Mouse (Mus musculus) CD4-positive, CD25-positive, alpha-beta regulatory T cell, adult 4 months (primary cell): ENCODE data around the gene Nav2. TPM values are rescaled to one million over a fixed set of nuclear protein-coding genes. Genes with fewer than 3 reads are reported as not detected.
A peak's percentile ranks its signal among the peaks of the same experiment; 100 is the strongest.

Experiments
- ATAC-seq: one replicate; pipeline ENCODE4 v1.8.0; 2017
- polyA plus RNA-seq, 2 experiments: library from polyadenylated mRNA; unstranded; fragments of 100-300 nt; shearing (Covaris generic); gene quantifications; one replicate each; pipeline ENCODE4 v1.2.1; 2017

Nav2 gene
- polyA plus RNA-seq, 2 experiments from 2014 or later: 30.6 to 45.1 TPM

DNA sequence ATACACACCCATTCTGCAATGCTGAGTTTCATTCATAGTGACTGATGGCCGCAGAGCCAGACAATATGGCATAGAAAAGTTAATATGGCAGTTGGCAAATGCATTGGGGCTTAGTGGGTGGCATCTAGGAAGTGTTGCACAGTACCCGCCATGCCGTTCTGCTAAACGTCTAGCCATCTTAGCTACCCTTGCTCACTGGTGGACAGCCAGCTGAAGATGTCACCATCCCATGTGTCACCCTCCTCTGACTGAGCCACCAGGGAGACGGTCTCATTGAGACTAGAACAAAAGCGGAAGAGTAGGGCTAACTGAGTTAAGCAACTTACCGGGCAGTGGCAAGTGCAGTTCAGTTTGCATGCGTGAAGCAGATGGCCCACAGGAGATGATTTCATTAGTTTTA, 428.2 kb downstream of the Nav2 start:
- ATAC-seq: no peak

DNA sequence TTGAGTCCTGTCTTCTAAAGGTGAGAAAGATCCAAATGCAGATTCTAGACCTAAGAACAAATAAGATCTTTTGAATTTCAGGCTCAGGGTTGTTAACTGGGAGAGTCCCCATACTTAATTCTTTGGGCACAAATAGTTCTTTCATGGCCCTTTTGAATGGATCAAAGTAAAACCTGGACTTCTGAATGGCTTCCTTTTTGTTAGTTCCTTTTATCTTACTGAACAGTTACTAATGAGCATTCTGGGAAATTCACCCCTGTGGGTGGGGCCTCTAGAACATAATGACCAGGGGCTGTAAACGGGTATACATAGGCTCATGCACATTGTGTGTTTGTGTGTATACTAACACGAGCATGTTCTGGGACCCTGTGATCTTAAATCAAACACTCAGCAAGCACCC, 429.2 kb downstream of the Nav2 start:
- ATAC-seq: no peak

DNA sequence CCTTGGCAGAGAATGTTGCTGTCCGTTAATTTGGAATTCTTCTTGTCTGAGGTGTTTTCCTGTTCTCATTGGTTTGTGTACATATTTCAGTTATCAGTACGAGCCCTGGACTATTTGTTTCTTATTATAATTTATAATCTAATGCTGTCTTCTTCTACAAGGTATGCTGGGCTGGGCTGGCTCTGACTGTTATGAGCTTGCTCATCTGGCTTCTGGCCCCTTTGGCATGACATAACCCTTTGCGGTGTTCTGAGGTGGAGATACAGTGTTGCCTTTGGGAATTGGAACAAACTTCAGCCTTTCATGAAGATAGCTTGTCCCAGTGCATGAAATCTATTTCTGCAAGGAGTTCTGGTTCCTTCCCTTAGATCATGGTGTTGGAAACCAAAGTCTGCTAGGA, 431.4 kb downstream of the Nav2 start:
- ATAC-seq: no peak

DNA sequence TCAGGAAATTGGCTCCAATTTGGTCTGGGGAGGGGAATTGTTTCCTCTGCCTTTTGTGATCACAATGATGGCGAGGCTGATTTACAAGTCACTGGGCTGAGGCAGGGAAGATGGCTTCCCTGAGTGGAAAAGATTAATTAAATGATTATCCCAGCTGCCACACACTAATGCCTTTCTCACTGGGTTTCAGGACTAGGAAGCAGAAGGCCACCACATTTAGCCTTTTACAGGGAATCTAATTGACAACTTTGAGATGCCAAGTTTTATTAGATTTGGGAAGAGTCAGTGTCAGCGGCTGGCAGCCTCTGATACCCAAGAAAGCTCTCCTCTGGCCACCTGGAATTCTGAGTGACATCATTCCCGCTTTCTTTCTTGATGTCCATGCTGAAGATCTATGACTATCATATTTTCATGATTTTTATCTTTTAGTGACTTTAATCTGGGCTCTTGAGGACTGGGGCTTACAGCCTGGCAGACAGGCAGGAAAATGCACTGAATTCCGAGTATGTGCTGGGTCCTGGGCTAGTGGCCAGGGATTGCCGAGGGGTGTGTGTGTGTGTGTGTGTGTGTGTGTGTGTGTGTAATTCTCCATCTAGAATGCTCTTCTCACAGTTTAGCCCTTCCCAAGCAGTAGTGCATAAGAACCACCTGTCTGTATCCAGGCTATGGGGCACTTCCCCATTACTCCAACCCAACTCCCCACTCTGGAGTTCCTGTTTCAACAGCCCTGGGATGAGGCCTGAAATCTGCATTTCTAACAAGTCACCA, 432.8 kb downstream of the Nav2 start:
- no peak for ATAC-seq

GRCm38 (mm10) chr7:49341919-49342529, 433.5 kb downstream of the Nav2 start:
- no peak for ATAC-seq

DNA sequence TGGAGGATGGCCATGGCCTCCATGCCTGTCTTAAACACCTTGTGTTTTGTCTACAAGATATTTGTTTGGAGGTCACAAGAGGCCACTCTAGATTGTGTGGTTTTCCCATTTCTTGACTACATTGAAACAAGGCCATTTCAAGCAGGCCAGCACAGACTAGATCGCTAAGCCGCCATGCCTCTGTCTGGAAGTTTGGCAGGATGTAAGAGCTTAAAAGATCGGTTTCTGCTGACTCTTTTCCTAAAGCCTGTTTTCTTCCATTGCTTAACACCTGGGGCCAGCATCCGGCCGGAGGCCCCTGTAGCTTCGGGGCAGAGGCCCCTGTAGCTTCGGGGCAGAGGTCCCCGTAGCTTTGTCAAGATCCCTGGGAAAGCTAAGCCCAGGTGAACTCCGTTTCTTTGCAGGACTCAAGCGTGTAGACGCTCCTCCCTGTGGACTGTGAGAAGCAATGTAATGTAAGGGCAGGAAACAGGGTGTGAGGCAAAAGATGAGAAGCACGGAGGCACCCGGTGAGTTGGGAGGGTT, 434.1 kb downstream of the Nav2 start:
- no peak for ATAC-seq

GRCm38 (mm10) chr7:49343081-49343600, 434.6 kb downstream of the Nav2 start:
- ATAC-seq: no peak

GRCm38 (mm10) chr7:49343752-49344484, 435.4 kb downstream of the Nav2 start:
- no peak for ATAC-seq

GRCm38 (mm10) chr7:49347338-49348272, 439.1 kb downstream of the Nav2 start:
- ATAC-seq: no peak

DNA sequence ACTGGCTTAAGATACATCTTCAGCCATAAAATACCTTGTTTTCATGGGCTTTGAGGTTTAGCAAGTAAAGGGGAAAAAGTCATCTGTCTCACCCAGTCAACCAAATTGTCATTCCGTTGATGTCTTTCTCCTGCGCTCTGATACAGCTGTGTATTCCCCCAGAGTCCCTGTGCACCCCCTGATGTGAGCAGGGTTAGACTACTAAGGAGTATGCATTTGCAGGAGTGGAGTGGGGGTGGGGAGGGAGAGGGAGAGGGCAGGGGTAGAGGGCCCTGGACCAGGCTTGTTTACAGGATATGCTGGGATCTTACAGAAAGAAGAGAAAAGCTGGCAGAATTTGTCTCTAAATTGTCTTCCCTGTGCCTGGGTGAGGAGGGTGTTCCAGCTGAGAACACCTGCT, 440.1 kb downstream of the Nav2 start:
- no peak for ATAC-seq

DNA sequence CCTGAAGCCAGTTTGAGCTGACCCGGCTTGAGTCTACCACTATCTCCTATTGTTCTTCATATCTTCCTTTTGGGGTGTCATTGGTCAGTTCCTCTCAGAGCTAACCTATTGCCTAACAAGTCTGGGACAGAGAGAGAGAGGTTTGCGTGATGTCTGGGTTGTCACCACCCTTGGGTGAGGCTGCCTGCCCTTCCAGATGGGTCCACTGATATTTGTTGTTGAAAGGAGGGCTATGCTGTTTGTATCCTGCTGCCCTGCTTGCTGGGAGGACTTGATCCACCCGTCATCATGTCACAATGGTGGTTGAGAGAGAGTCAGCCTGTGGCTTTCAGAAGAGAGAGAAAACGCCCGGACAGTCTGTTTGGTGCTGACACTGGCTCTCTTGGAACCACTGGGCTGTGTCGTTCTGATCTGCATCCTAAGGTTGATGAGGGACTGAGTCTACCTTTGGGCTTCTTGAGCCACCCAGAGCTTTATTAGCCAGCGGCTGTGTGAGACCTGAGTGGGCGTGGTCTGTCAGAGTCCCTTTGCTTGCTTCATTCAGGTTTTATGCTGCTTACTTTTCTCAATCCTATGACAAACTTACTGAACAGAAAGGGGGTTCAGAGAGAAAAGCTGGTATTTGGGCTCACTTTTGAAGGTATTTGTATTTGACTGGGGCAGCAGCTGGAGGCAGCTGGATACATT, 441.9 kb downstream of the Nav2 start:
- ATAC-seq: no peak

DNA sequence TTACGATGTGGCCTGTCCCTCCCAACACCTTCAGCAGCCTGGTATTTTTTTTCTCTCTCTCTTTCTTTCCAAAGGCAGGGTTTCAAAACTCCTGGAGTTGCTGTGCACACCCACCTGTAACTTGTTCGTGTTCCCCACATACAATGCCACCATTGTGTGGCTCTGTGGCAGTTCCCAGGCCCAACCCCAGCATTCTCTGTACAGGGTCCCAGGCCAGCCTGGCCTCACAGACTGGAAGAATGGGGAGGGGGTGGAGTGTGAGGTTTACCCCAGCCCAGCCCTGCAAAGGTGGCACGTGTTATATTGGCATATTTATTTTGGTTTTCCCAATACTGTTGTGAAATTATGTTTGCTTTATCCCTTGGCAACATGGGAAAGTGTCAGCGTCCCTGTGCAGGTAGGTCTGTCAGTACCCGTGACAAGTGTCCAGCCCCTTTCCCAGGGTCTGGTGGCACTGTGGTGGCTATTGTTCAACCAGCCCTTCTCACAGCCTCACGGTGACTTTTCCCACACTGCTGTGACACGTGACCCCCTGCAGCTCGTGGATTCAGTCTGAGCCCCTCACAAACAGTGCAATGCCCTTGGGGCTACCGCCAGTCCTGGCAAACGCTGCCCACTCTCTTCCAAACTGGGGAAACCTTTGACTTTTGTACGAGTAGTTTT, 443.2 kb downstream of the Nav2 start:
- ATAC-seq: no peak

DNA sequence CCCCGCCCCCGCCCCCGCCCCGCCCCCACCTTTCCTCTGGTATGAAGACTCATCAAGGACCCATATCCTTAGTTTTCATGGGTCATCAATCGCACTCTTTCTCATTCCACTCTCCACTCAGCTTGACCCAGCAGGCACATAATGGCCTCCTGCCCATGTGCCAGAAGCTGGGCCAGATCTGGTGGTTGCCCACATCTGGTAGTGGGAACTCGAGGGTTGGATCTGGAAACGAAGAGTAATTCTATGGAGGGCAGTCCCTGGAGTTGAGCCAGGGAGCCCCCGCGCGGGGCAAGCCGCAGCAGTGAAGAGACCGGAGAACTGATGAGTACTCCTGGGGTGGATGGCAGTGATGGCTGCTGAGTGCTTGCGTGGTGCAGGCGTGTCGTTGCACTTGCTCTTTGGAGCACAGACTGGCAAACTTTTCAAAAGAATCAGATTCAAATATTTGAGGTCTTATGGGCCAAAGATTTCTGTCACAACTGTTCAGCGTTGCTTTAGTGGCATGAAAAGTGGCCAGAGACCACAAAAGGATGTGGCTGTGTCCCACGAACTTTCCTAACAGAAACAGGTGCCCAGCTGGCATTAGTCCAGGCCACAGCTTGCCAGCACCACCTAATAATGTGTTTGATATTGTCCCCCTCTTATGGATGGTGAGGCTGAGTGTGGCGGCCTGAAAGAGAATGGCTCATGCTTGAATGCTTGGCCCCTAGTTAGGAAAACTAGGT, 449.1 kb downstream of the Nav2 start:
- ATAC-seq: no peak

- no peak for ATAC-seq
Measured at GRCm38 (mm10) chr7:49359120-49359519, 450.6 kb downstream of the Nav2 start.

DNA sequence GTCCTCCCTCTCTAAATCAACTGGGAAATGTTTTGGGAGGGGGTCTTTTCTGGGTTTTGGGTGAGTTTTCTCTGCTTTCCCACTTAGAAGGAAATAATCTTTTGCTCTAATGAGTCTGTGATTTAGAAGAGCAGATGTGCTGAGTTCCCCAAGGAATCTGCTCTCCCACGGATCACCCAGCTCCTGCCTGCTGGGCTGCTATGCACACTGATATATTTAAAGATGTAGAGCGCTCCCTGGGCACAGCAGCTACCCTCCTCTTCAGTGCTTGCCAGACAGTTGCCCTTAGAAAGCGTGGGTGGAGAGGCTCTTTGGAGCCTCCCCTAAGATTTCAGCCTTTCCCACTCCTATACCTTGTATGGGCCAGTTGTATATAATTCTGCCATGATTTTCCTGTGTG, 452.1 kb downstream of the Nav2 start:
- ATAC-seq: no peak

GRCm38 (mm10) chr7:49361465-49362090, 453.1 kb downstream of the Nav2 start:
- ATAC-seq: no peak

- ATAC-seq: peak; percentile 66
Measured at GRCm38 (mm10) chr7:49364486-49365162, 456.1 kb downstream of the Nav2 start.

GRCm38 (mm10) chr7:49368590-49368989, 460.1 kb downstream of the Nav2 start:
- no peak for ATAC-seq

GRCm38 (mm10) chr7:49369006-49369405, 460.5 kb downstream of the Nav2 start:
- no peak for ATAC-seq
